Mouse (Mus musculus) natural killer cell, adult 2 months (primary cell): ENCODE measurements around the gene Coro2a.
"Not testable (repeated sequence)": the region's sequence is repeated elsewhere in the genome, so short reads cannot be mapped to it uniquely, and the experiment has no call there.

Source experiments
- DNase-seq, 2 experiments: peaks; one replicate each; pipeline ENCODE4 v3.0.0; 2022; ENCODE audit warnings: low spot score in 2 of 2

The Coro2a gene

GRCm38 (mm10) chr4:46613618-46614017 is 11.6 kb upstream of the Coro2a start:
- no peak for DNase-seq

- peak; percentile 81 to 86 for DNase-seq
Observed at GRCm38 (mm10) chr4:46611181-46611580, 9.2 kb upstream of the Coro2a start.

- DNase-seq = no peak
Observed at GRCm38 (mm10) chr4:46607601-46608000, 5.6 kb upstream of the Coro2a start.

- no peak for DNase-seq
Observed at GRCm38 (mm10) chr4:46605451-46605850, 3.4 kb upstream of the Coro2a start.

GRCm38 (mm10) chr4:46602704-46603103 is 702 bp upstream of the Coro2a start:
- no peak for DNase-seq

- no peak for DNase-seq
Observed at GRCm38 (mm10) chr4:46601258-46601843, 651 bp downstream of the Coro2a start.

- DNase-seq = no peak
Observed at GRCm38 (mm10) chr4:46600473-46601257, 1.3 kb downstream of the Coro2a start.

- not testable (repeated sequence) for DNase-seq
Observed at GRCm38 (mm10) chr4:46599609-46600008, 2.4 kb downstream of the Coro2a start.

GRCm38 (mm10) chr4:46598981-46599380 is 3.0 kb downstream of the Coro2a start:
- no peak for DNase-seq

GRCm38 (mm10) chr4:46598111-46598510 is 3.9 kb downstream of the Coro2a start:
- DNase-seq = no peak

- DNase-seq = no peak
Observed at GRCm38 (mm10) chr4:46597286-46597961, 4.6 kb downstream of the Coro2a start.

- no peak for DNase-seq
Observed at GRCm38 (mm10) chr4:46596398-46596797, 5.6 kb downstream of the Coro2a start.

GRCm38 (mm10) chr4:46594131-46594530 is 7.9 kb downstream of the Coro2a start:
- DNase-seq = no peak

- no peak for DNase-seq
Observed at GRCm38 (mm10) chr4:46593472-46593871, 8.5 kb downstream of the Coro2a start.

- peak in 1 of 2 experiments; percentile 47 for DNase-seq
Observed at GRCm38 (mm10) chr4:46591833-46592520, 10.0 kb downstream of the Coro2a start.

GRCm38 (mm10) chr4:46590810-46591209 is 11.2 kb downstream of the Coro2a start:
- DNase-seq = no peak

GRCm38 (mm10) chr4:46589946-46590684 is 11.9 kb downstream of the Coro2a start:
- no peak for DNase-seq

GRCm38 (mm10) chr4:46589151-46589550 is 12.9 kb downstream of the Coro2a start:
- no peak for DNase-seq

- no peak for DNase-seq
Observed at GRCm38 (mm10) chr4:46586473-46586872, 15.5 kb downstream of the Coro2a start.

- DNase-seq = no peak
Observed at GRCm38 (mm10) chr4:46585811-46586190, 16.2 kb downstream of the Coro2a start.

- DNase-seq = no peak
Observed at GRCm38 (mm10) chr4:46585041-46585810, 16.8 kb downstream of the Coro2a start.
